Mouse (Mus musculus) hindbrain, embryonic 13.5 days (tissue): ENCODE measurements around the gene Slc50a1. TPM values are rescaled to one million over a fixed set of nuclear protein-coding genes. Genes with fewer than 3 reads are reported as not detected.
A peak's percentile ranks its signal among the peaks of the same experiment; 100 is the strongest.

ENCODE experiments used
- ATAC-seq: fragments of 200-750 bp; cut with Nextera tagmentation; 2 replicates; pipeline ENCODE4 v1.8.0; 2017; ENCODE audit warnings: moderate TSS enrichment; ENCODE audit not compliant: low FRiP score
- H3K27ac ChIP-seq: fragments of 300-500 bp; sonication (generic); 2 replicates; pipeline ENCODE4 v1.5.1; 2015; ENCODE audit warnings: inconsistent platforms, mild to moderate bottlenecking, moderate library complexity
- H3K27me3 ChIP-seq: fragments of 300-500 bp; sonication (generic); 2 replicates; pipeline ENCODE4 v1.6.1; 2015; ENCODE audit warnings: mild to moderate bottlenecking, inconsistent platforms
- H3K36me3 ChIP-seq: fragments of 300-500 bp; sonication (generic); 2 replicates; pipeline ENCODE4 v1.6.1; 2015; ENCODE audit warnings: mild to moderate bottlenecking, inconsistent platforms
- H3K4me1 ChIP-seq: fragments of 300-500 bp; sonication (generic); replicated peaks from 2 replicates; pipeline ENCODE4 v1.6.1; 2015; ENCODE audit warnings: inconsistent platforms
- H3K4me2 ChIP-seq: fragments of 300-500 bp; sonication (generic); 2 replicates; pipeline ENCODE4 v1.6.1; 2015; ENCODE audit warnings: inconsistent platforms, mild to moderate bottlenecking, moderate library complexity
- H3K4me3 ChIP-seq: fragments of 300-500 bp; sonication (generic); 2 replicates; pipeline ENCODE4 v1.5.1; 2015; ENCODE audit warnings: mild to moderate bottlenecking, inconsistent platforms
- H3K9ac ChIP-seq: fragments of 300-500 bp; sonication (generic); 2 replicates; pipeline ENCODE4 v1.6.1; 2015; ENCODE audit warnings: mild to moderate bottlenecking, inconsistent platforms
- H3K9me3 ChIP-seq: fragments of 300-500 bp; sonication (generic); 2 replicates; pipeline ENCODE4 v1.6.1; 2016; ENCODE audit warnings: inconsistent platforms
- WGBS: fragments of 180-500 bp; shearing (Covaris S2); methylation state at CpG from one replicate; pipeline ENCODE4 v1.1.7; 2015; 5-methylcytosine and 5-hydroxymethylcytosine counted together
- polyA plus RNA-seq: library from polyadenylated mRNA; unstranded; fragments of >200 nt; fragmentation: Nextera tagmentation; extraction: Ambion mirVana; gene quantifications from 2 replicates; pipeline ENCODE4 v1.2.1, GENCODE M21; 2015

Gene Slc50a1
- polyA plus RNA-seq, 1 experiment from 2014 or later, result 38.0 TPM

- Histone ChIP-seq H3K4me2 (peak overlapping the region; percentile 90), H3K4me1 (peaks cover 43% of the 10 kb centered on the region), H3K9me3 (no peaks in the 10 kb centered on the region), H3K4me3 (peak overlapping the region; percentile 48), H3K36me3 (no peaks in the 10 kb centered on the region), H3K27me3 (peaks cover 63% of the 10 kb centered on the region), H3K9ac (peak overlapping the region; percentile 70), H3K27ac (peak overlapping the region; percentile 60; the same call in 1 of the 2 replicates)
- 25% methylated on average over 8 of the region's 8 CpGs for WGBS
- ATAC-seq, result no peak
Observed at GRCm38 (mm10) chr3:89278643-89279042, 8.3 kb upstream of the Slc50a1 start.

- Histone ChIP-seq H3K27ac (no peak overlapping the region), H3K4me1 (peaks cover 43% of the 10 kb centered on the region), H3K4me2 (peak overlapping the region; percentile 90; the same call in 1 of the 2 replicates), H3K9ac (0 out of 2 replicates have a peak overlapping the region, but pooled peaks have one; percentile 70), H3K4me3 (peak overlapping the region; percentile 48; the same call in 1 of the 2 replicates), H3K9me3 (no peaks in the 10 kb centered on the region), H3K27me3 (peaks cover 63% of the 10 kb centered on the region), H3K36me3 (no peaks in the 10 kb centered on the region)
- WGBS, result 68% methylated on average over 7 of the region's 7 CpGs
- ATAC-seq, result no peak
Observed at GRCm38 (mm10) chr3:89278107-89278506, 7.7 kb upstream of the Slc50a1 start.

GRCm38 (mm10) chr3:89277281-89278021, 7.1 kb upstream of the Slc50a1 start:
- H3K4me2 ChIP-seq, result peak overlapping the region; percentile 19

GRCm38 (mm10) chr3:89276061-89276460, 5.7 kb upstream of the Slc50a1 start:
- no peak overlapping the region for H3K4me3 ChIP-seq
- ATAC-seq, result no peak
- 92% methylated on average over 13 of the region's 13 CpGs for WGBS

More at GRCm38 (mm10) chr3:89277281-89278021, 7.1 kb upstream of the Slc50a1 start:
- Histone ChIP-seq H3K27me3 (peaks cover 66% of the 10 kb centered on the region), H3K36me3 (no peaks in the 10 kb centered on the region), H3K9ac (peak overlapping the region; percentile 49; the same call in 1 of the 2 replicates), H3K9me3 (no peaks in the 10 kb centered on the region), H3K27ac (peak overlapping the region; percentile 40; the same call in 1 of the 2 replicates), H3K4me1 (peaks cover 42% of the 10 kb centered on the region), H3K4me3 (peak overlapping the region; percentile 14; the same call in 1 of the 2 replicates)
- ATAC-seq, result no peak
- 57% methylated on average over 14 of the region's 14 CpGs for WGBS

GRCm38 (mm10) chr3:89271760-89272159, 1.4 kb upstream of the Slc50a1 start:
- Histone ChIP-seq H3K4me3 (no peak overlapping the region), H3K4me2 (no peak overlapping the region), H3K36me3 (no peaks in the 10 kb centered on the region), H3K9me3 (no peaks in the 10 kb centered on the region), H3K27me3 (peaks cover 27% of the 10 kb centered on the region), H3K27ac (no peak overlapping the region), H3K9ac (peak overlapping the region; percentile 7; the same call in 1 of the 2 replicates), H3K4me1 (peaks cover 42% of the 10 kb centered on the region)
- 67% methylated on average over 6 of the region's 6 CpGs for WGBS
- no peak for ATAC-seq

More at GRCm38 (mm10) chr3:89276061-89276460, 5.7 kb upstream of the Slc50a1 start:
- no peak overlapping the region for H3K27ac ChIP-seq
- H3K4me2 ChIP-seq, result no peak overlapping the region
- no peaks in the 10 kb centered on the region for H3K9me3 ChIP-seq
- H3K4me1 ChIP-seq, result peaks cover 35% of the 10 kb centered on the region
- peaks cover 59% of the 10 kb centered on the region for H3K27me3 ChIP-seq
- H3K36me3 ChIP-seq, result no peaks in the 10 kb centered on the region
- no peak overlapping the region for H3K9ac ChIP-seq

- H3K36me3 ChIP-seq, result no peaks in the 10 kb centered on the region
- no peak for ATAC-seq
- peak overlapping the region; percentile 70 for H3K4me2 ChIP-seq
- 71% methylated on average over 6 of the region's 6 CpGs for WGBS
- peak overlapping the region; percentile 51 for H3K4me3 ChIP-seq
- H3K9me3 ChIP-seq, result no peaks in the 10 kb centered on the region
- H3K27ac ChIP-seq, result peak overlapping the region; percentile 81; the same call in 1 of the 2 replicates
- peak overlapping the region; percentile 78 for H3K9ac ChIP-seq
- peaks cover 19% of the 10 kb centered on the region for H3K27me3 ChIP-seq
- H3K4me1 ChIP-seq, result peaks cover 46% of the 10 kb centered on the region
Observed at GRCm38 (mm10) chr3:89270891-89271290, 521 bp upstream of the Slc50a1 start.

GRCm38 (mm10) chr3:89268916-89269315, 1.5 kb downstream of the Slc50a1 start:
- no peak overlapping the region for H3K27ac ChIP-seq
- WGBS, result 57% methylated on average over 8 of the region's 8 CpGs
- H3K4me1 ChIP-seq, result peaks cover 48% of the 10 kb centered on the region
- H3K9ac ChIP-seq, result peak overlapping the region; percentile 78; the same call in 1 of the 2 replicates
- no peaks in the 10 kb centered on the region for H3K36me3 ChIP-seq
- no peak for ATAC-seq
- peak overlapping the region; percentile 51; the same call in 1 of the 2 replicates for H3K4me3 ChIP-seq
- H3K27me3 ChIP-seq, result peaks cover 14% of the 10 kb centered on the region
- H3K4me2 ChIP-seq, result 0 out of 2 replicates have a peak overlapping the region, but pooled peaks have one; percentile 70
- no peaks in the 10 kb centered on the region for H3K9me3 ChIP-seq

GRCm38 (mm10) chr3:89266439-89266893, 3.9 kb downstream of the Slc50a1 start:
- peak overlapping the region; percentile 75 for H3K4me3 ChIP-seq
- H3K9ac ChIP-seq, result peak overlapping the region; percentile 88
- ATAC-seq, result peak; percentile 85
- peaks cover 45% of the 10 kb centered on the region for H3K4me1 ChIP-seq
- H3K27me3 ChIP-seq, result peaks cover 4% of the 10 kb centered on the region; the same call in 1 of the 2 replicates
- H3K27ac ChIP-seq, result peak overlapping the region; percentile 78
- peak overlapping the region; percentile 96 for H3K4me2 ChIP-seq
- WGBS, result under 1% methylated on average over 20 of the region's 20 CpGs
- H3K36me3 ChIP-seq, result no peaks in the 10 kb centered on the region
- no peaks in the 10 kb centered on the region for H3K9me3 ChIP-seq

- Histone ChIP-seq H3K36me3 (no peaks in the 10 kb centered on the region), H3K4me1 (peaks cover 13% of the 10 kb centered on the region), H3K9ac (no peak overlapping the region), H3K4me2 (no peak overlapping the region), H3K9me3 (no peaks in the 10 kb centered on the region), H3K27ac (no peak overlapping the region), H3K27me3 (no peaks in the 10 kb centered on the region; the same call in 1 of the 2 replicates), H3K4me3 (no peak overlapping the region)
- no peak for ATAC-seq
- WGBS, result 79% methylated on average over 10 of the region's 10 CpGs
Observed at GRCm38 (mm10) chr3:89262417-89262816, 8.0 kb downstream of the Slc50a1 start.

GRCm38 (mm10) chr3:89260211-89260610, 10.2 kb downstream of the Slc50a1 start:
- no peaks in the 10 kb centered on the region for H3K36me3 ChIP-seq
- H3K9ac ChIP-seq, result no peak overlapping the region
- no peak overlapping the region for H3K4me2 ChIP-seq
- ATAC-seq, result no peak
- no peak overlapping the region for H3K4me3 ChIP-seq
- H3K4me1 ChIP-seq, result no peaks in the 10 kb centered on the region
- no peaks in the 10 kb centered on the region for H3K9me3 ChIP-seq
- no peak overlapping the region for H3K27ac ChIP-seq
- 58% methylated on average over 3 of the region's 3 CpGs for WGBS
- H3K27me3 ChIP-seq, result peaks cover 3% of the 10 kb centered on the region; the same call in 1 of the 2 replicates

GRCm38 (mm10) chr3:89259076-89259475, 11.3 kb downstream of the Slc50a1 start, which contains the start of gene Dpm3:
Dpm3 (plus strand) TSS chr3:89259358.
- 60% methylated on average over 7 of the region's 7 CpGs for WGBS
- Histone ChIP-seq H3K27ac (no peak within 1 kb of the TSS), H3K4me1 (no peaks in the 10 kb centered on the region), H3K4me2 (no peak within 1 kb of the TSS), H3K9me3 (no peaks in the 10 kb centered on the region), H3K36me3 (no peaks in the 10 kb centered on the region), H3K9ac (no peak within 1 kb of the TSS), H3K27me3 (0 out of 2 replicates have a peak, but pooled peaks cover 3% of the 10 kb centered on the region), H3K4me3 (no peak within 1 kb of the TSS)
- no peak for ATAC-seq

- H3K9me3 ChIP-seq, result no peaks in the 10 kb centered on the region
- no peak overlapping the region for H3K9ac ChIP-seq
- no peak overlapping the region for H3K4me2 ChIP-seq
- 81% methylated on average over 5 of the region's 5 CpGs for WGBS
- no peaks in the 10 kb centered on the region for H3K36me3 ChIP-seq
- H3K4me3 ChIP-seq, result no peak overlapping the region
- ATAC-seq, result no peak
- peaks cover 8% of the 10 kb centered on the region for H3K4me1 ChIP-seq
- H3K27ac ChIP-seq, result no peak overlapping the region
- peaks cover 10% of the 10 kb centered on the region; the same call in 1 of the 2 replicates for H3K27me3 ChIP-seq
Observed at GRCm38 (mm10) chr3:89256177-89256576, 14.2 kb downstream of the Slc50a1 start.
